ENCODE assay signal across 12 mouse cellular contexts in genomic region chr2:7529637-7530036, GRCm38 (mm10). TPM values are rescaled to one million over a fixed set of nuclear protein-coding genes. Genes with fewer than 3 reads are reported as not detected.
DNase-seq lines count a peak whose midpoint lies in the region; ATAC-seq and TF ChIP-seq lines count a peak whose summit lies in the region.
"Had no signal": no experiment of that assay in that cellular context is flagged by ENCODE, and none has a peak within 500 bp of the region (broad histone marks: within the 10 kb centered on the region; RNA-seq: fewer than 3 reads in every experiment).

No protein-coding gene starts in this region.

- no peaks in the 10 kb centered on the region for H3K9me3 ChIP-seq in embryonic facial prominence, embryonic 14.5 days (ENCODE audit: control insufficient read depth, low read length)
- no peaks in the 10 kb centered on the region for H3K9me3 ChIP-seq in embryonic facial prominence, embryonic 10.5 days
- H3K9me3 ChIP-seq in lung, embryonic 14.5 days (ENCODE audit: low read depth, low read length): no peaks in the 10 kb centered on the region
- H3K9me3 ChIP-seq in intestine, embryonic 16.5 days (ENCODE audit: control insufficient read depth, low read length): no peaks in the 10 kb centered on the region
- H3K9me3 ChIP-seq in heart, embryonic 10.5 days: no peaks in the 10 kb centered on the region
- H3K9me3 ChIP-seq: neural tube, embryonic 13.5 days had no signal

- H3K4me3 ChIP-seq in embryonic facial prominence, embryonic 14.5 days (ENCODE audit: low read depth, low read length): no peak overlapping the region
- no peak overlapping the region for H3K4me3 ChIP-seq in embryonic facial prominence, embryonic 10.5 days
- H3K4me3 ChIP-seq in lung, embryonic 14.5 days (ENCODE audit: low read depth, low read length): no peak overlapping the region
- no peak overlapping the region for H3K4me3 ChIP-seq in intestine, embryonic 16.5 days (ENCODE audit: low read length)
- H3K4me3 ChIP-seq in heart, embryonic 10.5 days: no peak overlapping the region
- H3K4me3 ChIP-seq: neural tube, embryonic 13.5 days had no signal

- H3K27ac ChIP-seq in embryonic facial prominence, embryonic 14.5 days (replicated peaks; ENCODE audit: low read depth, low read length): no peak overlapping the region
- no peak overlapping the region for H3K27ac ChIP-seq in embryonic facial prominence, embryonic 10.5 days (replicated peaks)
- H3K27ac ChIP-seq in lung, embryonic 14.5 days (ENCODE audit: low read depth): no peak overlapping the region
- H3K27ac ChIP-seq in intestine, embryonic 16.5 days (ENCODE audit: low read length): no peak overlapping the region
- no peak overlapping the region for H3K27ac ChIP-seq in heart, embryonic 10.5 days
- H3K27ac ChIP-seq: neural tube, embryonic 13.5 days had no signal

- WGBS in embryonic facial prominence, embryonic 14.5 days: 58% methylated on average over 5 of the region's 5 CpGs
- WGBS in embryonic facial prominence, embryonic 10.5 days: 64% methylated on average over 5 of the region's 5 CpGs
- WGBS in lung, embryonic 14.5 days: 35% methylated on average over 5 of the region's 5 CpGs
- WGBS in intestine, embryonic 16.5 days: 38% methylated on average over 5 of the region's 5 CpGs
- WGBS in heart, embryonic 10.5 days: 76% methylated on average over 5 of the region's 5 CpGs

- H3K4me2 ChIP-seq in embryonic facial prominence, embryonic 14.5 days (ENCODE audit: low read depth, low read length): no peak overlapping the region
- H3K4me2 ChIP-seq in lung, embryonic 14.5 days: no peak overlapping the region
- 0 out of 2 replicates have a peak overlapping the region, but pooled peaks have one; percentile 17 for H3K4me2 ChIP-seq in intestine, embryonic 16.5 days (ENCODE audit: low read depth, low read length)

- no peak for TF ChIP-seq CTCF in lung, embryonic 14.5 days (IDR thresholded peaks at IDR 0.05; ENCODE audit: low read depth)

- peak; percentile 60 for DNase-seq in embryonic facial prominence, embryonic 14.5 days (ENCODE audit: low spot score)
- no peak for DNase-seq in embryonic facial prominence, embryonic 10.5 days (ENCODE audit: low spot score)
- peak; percentile 69 for DNase-seq in lung, embryonic 14.5 days
- DNase-seq in lung, postnatal 25 days (ENCODE audit: low spot score): no peak
- peak; percentile 53 to 57 for DNase-seq in right cerebral cortex, adult 2 months (ENCODE audit: low spot score in 2 of 2)
- DNase-seq in ovary, postnatal 14 days (ENCODE audit: low spot score): no peak
- DNase-seq in heart, embryonic 10.5 days (ENCODE audit: low spot score): no peak
- DNase-seq: gastrocnemius, postnatal 10 days; heart, postnatal 4 days; lung, postnatal 4 days had no signal

- no peak for ATAC-seq in embryonic facial prominence, embryonic 14.5 days (ENCODE audit: low read depth)
- peak; percentile 73; the same call in 1 of the 2 replicates for ATAC-seq in lung, embryonic 14.5 days (ENCODE audit: insufficient read depth)
- ATAC-seq in intestine, embryonic 16.5 days: peak; percentile 63; the same call in 1 of the 2 replicates

- no peak overlapping the region for H3K9ac ChIP-seq in embryonic facial prominence, embryonic 14.5 days (ENCODE audit: low read depth, low read length)
- H3K9ac ChIP-seq in lung, embryonic 14.5 days: no peak overlapping the region
- no peak overlapping the region for H3K9ac ChIP-seq in intestine, embryonic 16.5 days (ENCODE audit: low read depth, low read length)
- H3K9ac ChIP-seq: neural tube, embryonic 13.5 days had no signal

- no peaks in the 10 kb centered on the region for H3K36me3 ChIP-seq in embryonic facial prominence, embryonic 14.5 days (ENCODE audit: control insufficient read depth, insufficient read depth, low read length)
- no peaks in the 10 kb centered on the region for H3K36me3 ChIP-seq in embryonic facial prominence, embryonic 10.5 days (replicated peaks)
- no peaks in the 10 kb centered on the region for H3K36me3 ChIP-seq in lung, embryonic 14.5 days (ENCODE audit: insufficient read depth)
- no peaks in the 10 kb centered on the region for H3K36me3 ChIP-seq in intestine, embryonic 16.5 days (ENCODE audit: control insufficient read depth, insufficient read depth, low read length)
- no peaks in the 10 kb centered on the region for H3K36me3 ChIP-seq in heart, embryonic 10.5 days
- H3K36me3 ChIP-seq: neural tube, embryonic 13.5 days had no signal

- H3K4me1 ChIP-seq in embryonic facial prominence, embryonic 14.5 days (ENCODE audit: control insufficient read depth, insufficient read depth, low read length): 0 out of 2 replicates have a peak, but pooled peaks cover 3% of the 10 kb centered on the region
- no peaks in the 10 kb centered on the region for H3K4me1 ChIP-seq in embryonic facial prominence, embryonic 10.5 days
- no peaks in the 10 kb centered on the region for H3K4me1 ChIP-seq in lung, embryonic 14.5 days (ENCODE audit: insufficient read depth)
- no peaks in the 10 kb centered on the region for H3K4me1 ChIP-seq in intestine, embryonic 16.5 days (ENCODE audit: control insufficient read depth, insufficient read depth, low read length)
- peaks cover 4% of the 10 kb centered on the region; the same call in 1 of the 2 replicates for H3K4me1 ChIP-seq in heart, embryonic 10.5 days

- no peaks in the 10 kb centered on the region for H3K27me3 ChIP-seq in embryonic facial prominence, embryonic 14.5 days (replicated peaks; ENCODE audit: control insufficient read depth, insufficient read depth, low read length)
- H3K27me3 ChIP-seq in embryonic facial prominence, embryonic 10.5 days (replicated peaks; ENCODE audit: low read depth, poor library complexity, severe bottlenecking): no peaks in the 10 kb centered on the region
- no peaks in the 10 kb centered on the region for H3K27me3 ChIP-seq in lung, embryonic 14.5 days (ENCODE audit: insufficient read depth, low read length)
- no peaks in the 10 kb centered on the region for H3K27me3 ChIP-seq in intestine, embryonic 16.5 days (replicated peaks; ENCODE audit: control insufficient read depth, insufficient read depth, low read length)
- H3K27me3 ChIP-seq in heart, embryonic 10.5 days (ENCODE audit: insufficient read depth, poor library complexity, severe bottlenecking): no peaks in the 10 kb centered on the region
- H3K27me3 ChIP-seq: neural tube, embryonic 13.5 days had no signal

RNA-seq across cellular contexts. Expression of gene Celf2, which starts 20.3 kb away (rescaled TPM):
- 68.8 and 74.2 TPM in 2 replicates for polyA plus RNA-seq in embryonic facial prominence, embryonic 14.5 days (2014; fragmentation: Nextera tagmentation; extraction: Ambion mirVana)
- 27.7 and 32.0 TPM in 2 replicates for polyA plus RNA-seq in embryonic facial prominence, embryonic 10.5 days (2016; fragmentation: Nextera tagmentation; extraction: Ambion mirVana)
- polyA plus RNA-seq in lung, embryonic 14.5 days (2014; fragmentation: Nextera tagmentation; extraction: Ambion mirVana): 91.7 and 92.3 TPM in 2 replicates
- 33.1 and 35.4 TPM in 2 replicates for polyA plus RNA-seq in intestine, embryonic 16.5 days (2015; fragmentation: Nextera tagmentation; extraction: Ambion mirVana)
- 38.2 and 53.8 TPM in 2 replicates for polyA plus RNA-seq in heart, embryonic 10.5 days (2016; fragmentation: Nextera tagmentation; extraction: Ambion mirVana)

Comparison
In these comparisons a context has a peak if more than half of its experiments do, and no peak if none do; other contexts are left out.
1. DNase-seq: peak in embryonic facial prominence, embryonic 14.5 days (single experiment), lung, embryonic 14.5 days (single experiment) and right cerebral cortex, adult 2 months (2 of 2); none in embryonic facial prominence, embryonic 10.5 days (single experiment), lung, postnatal 25 days (single experiment), ovary, postnatal 14 days (single experiment) and heart, embryonic 10.5 days (single experiment).